Mouse (Mus musculus): Measurements from ENCODE around the gene Gm884.
A peak's percentile ranks its signal among the peaks of the same experiment; 100 is the strongest.

The Gm884 gene

GRCm38 (mm10) chr11:103621040-103621439 lies at the start of gene Gm884:
Gene Gm884 (minus strand): TSS chr11:103621140.
- no peak for DNase-seq (ENCODE audit: low read depth, low spot score)

DNA sequence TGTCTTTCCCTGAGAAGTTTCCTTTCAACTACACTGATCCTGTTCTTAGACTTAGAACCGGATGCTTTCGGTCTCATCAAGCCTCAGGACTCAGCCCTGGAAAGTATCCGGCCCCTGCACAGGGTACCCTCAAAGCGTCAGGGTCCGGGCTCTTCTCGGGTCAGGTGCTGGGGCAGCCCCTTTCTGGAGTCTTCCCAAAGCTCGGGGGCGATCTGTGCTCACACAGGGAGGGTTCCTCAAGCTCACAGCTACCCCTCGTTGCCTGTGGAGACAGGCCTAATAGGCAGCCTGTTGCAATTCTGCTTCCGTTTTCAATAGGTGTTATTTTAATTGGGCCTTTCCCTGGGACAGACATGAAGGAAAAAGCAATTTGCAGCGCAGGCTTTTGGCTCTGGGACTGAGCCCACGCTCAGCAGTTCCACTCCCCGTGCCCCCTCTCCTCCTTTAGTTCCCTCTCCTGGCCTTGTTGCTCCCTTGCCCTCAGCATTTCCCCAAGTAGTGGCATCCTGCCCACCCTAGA lies 46.0 kb upstream of the Gm884 start:
- no peak for DNase-seq (ENCODE audit: low read depth, low spot score)

DNA sequence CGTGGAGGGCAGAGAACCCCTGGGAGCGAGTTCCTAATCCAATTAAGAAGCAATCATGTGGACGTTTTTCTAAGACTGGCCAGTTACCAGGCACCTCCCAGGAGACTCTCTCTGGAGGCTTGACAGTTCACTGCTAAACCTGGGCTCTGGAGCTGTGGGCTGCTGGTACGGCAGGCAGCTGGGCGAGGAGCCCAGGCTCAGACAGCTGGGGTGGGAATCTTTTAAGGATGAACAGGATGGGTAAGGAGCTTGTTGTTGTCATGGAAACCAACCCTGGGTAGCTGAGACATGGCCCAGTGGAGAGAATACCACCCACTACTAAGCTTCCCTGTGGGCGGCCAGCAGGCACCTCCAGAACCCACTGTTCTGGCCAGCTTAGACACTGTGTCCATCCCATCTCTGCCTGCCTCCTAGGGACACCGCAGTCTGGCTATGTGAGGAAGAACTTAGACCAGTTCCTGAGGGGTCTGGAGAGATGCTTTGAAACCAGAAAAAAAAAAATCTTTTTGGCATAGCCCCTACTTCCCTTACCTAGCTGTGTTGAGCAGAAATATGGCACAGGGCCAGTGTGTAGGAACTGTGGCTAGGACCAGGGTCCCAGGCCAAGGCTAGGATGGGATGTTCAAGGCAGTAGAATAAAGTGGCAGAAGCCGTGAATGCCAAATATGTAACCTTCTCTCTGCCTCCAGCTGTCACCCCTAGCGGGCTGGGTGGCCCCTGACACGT lies 45.4 kb upstream of the Gm884 start:
- DNase-seq (ENCODE audit: low read depth, low spot score): no peak

GRCm38 (mm10) chr11:103665695-103666094 lies 44.8 kb upstream of the Gm884 start:
- DNase-seq (ENCODE audit: low read depth, low spot score): no peak

DNA sequence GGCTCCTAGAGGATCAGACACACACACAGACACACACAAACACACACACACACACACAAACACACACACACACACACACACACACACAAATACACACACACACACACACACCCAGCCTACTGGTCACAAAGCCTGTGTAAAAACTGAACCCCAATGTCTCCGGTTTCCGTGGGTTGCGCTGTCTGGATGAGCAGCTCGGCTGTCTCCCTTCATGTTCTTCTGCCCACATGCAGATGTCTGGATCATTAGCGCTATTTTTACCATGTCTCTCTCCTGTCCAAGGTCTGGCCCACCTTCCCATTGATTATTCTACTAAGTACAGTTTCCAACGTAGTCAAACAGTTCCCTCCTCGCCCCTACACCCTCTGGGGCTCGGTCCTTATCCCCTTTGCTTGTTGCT lies 42.2 kb upstream of the Gm884 start:
- DNase-seq (ENCODE audit: low read depth, low spot score): no peak

GRCm38 (mm10) chr11:103662546-103662945 lies 41.6 kb upstream of the Gm884 start:
- no peak for DNase-seq (ENCODE audit: low read depth, low spot score)

DNA sequence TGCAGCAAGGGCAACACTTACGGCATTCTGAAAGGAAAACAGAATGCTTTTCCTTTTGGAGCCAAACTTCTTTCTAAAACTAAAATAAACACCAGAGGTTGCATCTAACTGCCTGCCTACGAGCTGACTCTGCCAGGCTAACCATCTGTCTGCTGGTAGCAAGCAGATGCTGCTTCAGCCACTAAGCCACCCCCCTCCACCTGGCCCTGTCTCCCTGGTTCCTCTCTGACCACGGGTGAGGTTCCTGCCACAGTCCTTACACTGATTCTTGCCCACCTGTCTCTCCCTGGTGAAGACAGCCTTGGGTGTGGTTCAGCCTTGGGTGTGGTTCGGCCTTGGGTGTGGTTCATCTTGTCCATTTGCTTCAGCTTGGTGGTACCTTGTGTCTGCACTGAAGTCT lies 40.9 kb upstream of the Gm884 start:
- no peak for DNase-seq (ENCODE audit: low read depth, low spot score)

DNA sequence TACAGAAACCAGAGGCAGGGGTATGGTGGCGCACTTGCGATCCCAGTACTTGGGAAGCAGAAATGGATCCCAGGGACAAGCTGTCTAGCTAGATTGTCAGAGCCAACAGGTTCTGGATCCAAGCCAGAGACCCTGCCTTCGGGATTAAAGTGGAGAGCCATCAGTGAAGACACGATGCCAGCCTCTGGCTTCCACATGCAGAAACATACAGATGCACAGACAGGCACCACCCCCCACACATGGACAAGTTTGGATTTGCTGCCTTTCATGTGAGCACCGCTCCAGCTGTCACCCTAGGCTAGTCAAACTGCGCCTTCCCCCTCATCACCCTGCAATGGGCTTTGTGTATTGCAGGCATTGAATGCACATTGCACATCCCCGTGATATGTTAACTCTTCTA lies 37.2 kb upstream of the Gm884 start:
- DNase-seq (ENCODE audit: low read depth, low spot score): no peak

- peak; percentile 23 for DNase-seq (ENCODE audit: low read depth, low spot score)
Measured at GRCm38 (mm10) chr11:103656520-103656919, 35.6 kb upstream of the Gm884 start.

- DNase-seq (ENCODE audit: low read depth, low spot score): no peak
Measured at GRCm38 (mm10) chr11:103653359-103653965, 32.5 kb upstream of the Gm884 start.

- no peak for DNase-seq (ENCODE audit: low read depth, low spot score)
Measured at GRCm38 (mm10) chr11:103651426-103651825, 30.5 kb upstream of the Gm884 start.

- no peak for DNase-seq (ENCODE audit: low read depth, low spot score)
Measured at GRCm38 (mm10) chr11:103649983-103650493, 29.1 kb upstream of the Gm884 start.

DNA sequence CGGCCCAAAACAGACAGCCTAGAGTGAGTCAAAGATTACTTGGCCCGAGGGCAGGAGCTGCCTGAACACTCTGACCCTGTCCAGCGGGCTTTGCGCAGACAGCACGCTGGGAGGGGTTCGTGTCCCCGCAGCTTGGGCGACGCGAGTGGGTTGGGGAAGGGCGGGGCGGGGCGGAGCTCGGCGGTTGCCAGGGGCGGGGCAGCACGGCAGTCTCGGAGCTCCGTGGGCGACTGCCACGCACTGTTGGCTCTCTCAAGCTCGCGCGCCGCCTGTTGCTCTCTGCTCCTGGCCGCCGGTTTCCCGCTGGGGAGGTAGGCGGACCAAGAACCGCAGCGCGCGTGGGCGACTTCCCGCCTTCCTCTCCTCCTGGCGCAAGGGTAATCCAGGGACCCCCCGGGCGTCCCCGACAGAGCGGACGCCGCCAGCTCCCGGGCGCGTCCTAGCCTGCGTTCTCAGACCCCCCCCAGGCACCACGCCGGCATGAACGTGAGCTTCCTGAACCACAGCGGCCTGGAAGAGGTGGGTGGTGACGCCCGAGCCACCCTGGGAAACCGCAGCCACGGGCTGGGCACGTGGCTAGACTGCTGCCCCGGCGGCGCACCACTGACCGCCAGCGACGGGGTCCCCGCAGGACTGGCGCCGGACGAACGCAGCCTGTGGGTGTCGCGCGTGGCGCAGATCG lies 28.5 kb upstream of the Gm884 start, which contains the start of gene Rprml:
Gene Rprml, plus strand, starts transcription at position 270 of the 682 bp plus-strand sequence.
- DNase-seq (ENCODE audit: low read depth, low spot score): peak; percentile 15

GRCm38 (mm10) chr11:103648656-103649055 lies 27.7 kb upstream of the Gm884 start:
- no peak for DNase-seq (ENCODE audit: low read depth, low spot score)

GRCm38 (mm10) chr11:103647921-103648620 lies 27.1 kb upstream of the Gm884 start:
- no peak for DNase-seq (ENCODE audit: low read depth, low spot score)

GRCm38 (mm10) chr11:103646301-103646700 lies 25.4 kb upstream of the Gm884 start:
- DNase-seq (ENCODE audit: low read depth, low spot score): no peak

DNA sequence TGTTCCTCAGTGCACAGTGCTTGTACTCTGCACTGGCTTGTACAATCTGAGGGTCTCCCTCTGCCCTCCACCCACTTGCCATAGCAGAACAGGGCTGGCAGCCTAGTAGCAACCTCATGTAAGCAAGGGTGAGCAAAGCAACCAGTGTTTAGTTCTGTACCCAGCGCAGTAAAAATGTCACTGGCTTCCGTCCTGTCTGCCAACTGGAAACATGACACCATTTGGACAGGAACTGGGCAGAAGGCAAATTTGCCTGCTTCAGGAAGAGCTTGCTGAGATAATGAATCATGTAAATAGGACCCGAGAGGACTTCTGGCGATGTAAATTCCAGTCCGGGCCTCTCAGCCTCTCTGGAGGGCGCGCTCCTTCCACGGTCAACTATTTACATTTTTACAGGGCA lies 24.8 kb upstream of the Gm884 start:
- no peak for DNase-seq (ENCODE audit: low read depth, low spot score)

DNA sequence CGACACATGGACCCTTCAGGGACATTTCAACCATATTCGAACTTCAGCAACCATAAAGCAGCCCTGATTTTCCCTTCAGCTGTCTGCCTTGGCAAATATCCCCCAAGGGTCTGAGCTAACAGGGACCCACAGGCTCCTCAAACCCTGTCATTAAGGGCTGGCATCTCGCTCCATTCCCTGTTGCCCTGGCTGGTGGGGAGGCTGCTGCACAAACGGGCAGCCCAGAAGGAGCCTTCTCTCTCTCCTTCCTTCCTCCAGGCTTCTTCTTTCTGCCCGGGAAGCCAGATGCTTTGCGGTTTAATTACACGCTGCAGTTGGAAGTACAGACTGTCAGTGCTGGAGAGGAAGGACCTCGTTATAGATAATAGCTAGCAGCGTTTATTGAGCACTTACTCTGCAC lies 22.3 kb upstream of the Gm884 start:
- DNase-seq (ENCODE audit: low read depth, low spot score): no peak

DNA sequence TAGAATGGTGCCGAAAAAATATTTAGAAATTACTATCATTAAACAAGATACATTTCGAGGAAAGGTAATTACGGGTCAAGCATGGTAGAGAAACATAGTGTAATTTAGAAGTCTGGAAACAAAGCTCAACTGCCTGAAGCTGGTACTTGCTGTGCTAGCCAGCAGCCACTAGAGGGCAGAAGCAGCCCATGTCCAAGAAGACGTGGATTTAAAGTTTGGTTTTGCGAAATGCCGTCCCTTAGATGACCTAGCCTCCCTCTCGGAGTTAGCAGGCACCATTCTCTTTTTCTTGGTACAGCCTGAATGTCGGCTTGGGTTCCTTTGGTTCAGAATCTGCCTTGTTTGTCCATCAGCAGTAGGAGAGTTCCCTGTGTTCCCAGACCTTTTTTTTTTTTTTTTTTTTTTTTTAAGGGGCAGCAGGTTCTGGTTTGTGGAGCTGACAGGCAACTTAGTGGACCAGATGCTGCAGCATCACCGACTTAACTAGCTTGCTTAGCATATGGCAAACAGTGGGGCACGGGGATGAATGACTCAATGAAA lies 18.5 kb upstream of the Gm884 start:
- peak; percentile 21 for DNase-seq (ENCODE audit: low read depth, low spot score)

GRCm38 (mm10) chr11:103638790-103639189 lies 17.9 kb upstream of the Gm884 start, which contains the start of gene Lyzl6:
Gene Lyzl6 (minus strand): TSS chr11:103638890.
- DNase-seq (ENCODE audit: low read depth, low spot score): no peak

DNA sequence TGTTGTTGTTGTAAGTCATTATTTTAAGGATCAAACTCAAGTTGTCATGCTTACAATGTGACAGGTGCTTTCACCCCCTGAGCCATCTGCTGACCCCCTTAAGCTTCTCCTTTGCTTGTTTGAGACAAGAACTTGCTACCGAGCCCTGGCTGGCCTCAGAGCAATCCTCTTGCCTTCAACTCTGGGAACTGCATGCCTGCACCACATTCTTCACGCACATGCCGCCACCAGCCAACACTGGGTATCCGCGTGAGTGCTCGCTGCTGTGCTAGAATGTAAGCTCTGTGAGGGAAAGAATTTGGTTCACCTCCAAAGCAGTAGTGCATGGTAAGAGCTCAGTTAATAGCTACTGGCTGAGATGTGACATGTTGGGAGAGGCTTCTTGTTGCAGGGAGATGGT lies 15.3 kb upstream of the Gm884 start:
- no peak for DNase-seq (ENCODE audit: low read depth, low spot score)
